Mouse (Mus musculus) thymus, adult 2 months (tissue): ENCODE results near the gene Cdc42ep4.

Experiments used
- CTCF ChIP-seq: fragments of 200-500 bp; IDR thresholded peaks from 2 replicates; pipeline ENCODE4 v1.5.1; 2012; ENCODE audit warnings: mild to moderate bottlenecking, control low read depth, low read length, moderate library complexity, borderline replicate concordance; ENCODE audit not compliant: control insufficient read depth, poor library complexity, insufficient read depth; ENCODE audit errors: extremely low read depth
- POLR2A ChIP-seq: fragments of 200-500 bp; IDR thresholded peaks from 2 replicates; pipeline ENCODE4 v1.6.1; 2012; ENCODE audit warnings: mild to moderate bottlenecking, low read length, control low read depth, moderate library complexity; ENCODE audit not compliant: control insufficient read depth, poor library complexity, insufficient read depth; ENCODE audit errors: extremely low read depth

DNA sequence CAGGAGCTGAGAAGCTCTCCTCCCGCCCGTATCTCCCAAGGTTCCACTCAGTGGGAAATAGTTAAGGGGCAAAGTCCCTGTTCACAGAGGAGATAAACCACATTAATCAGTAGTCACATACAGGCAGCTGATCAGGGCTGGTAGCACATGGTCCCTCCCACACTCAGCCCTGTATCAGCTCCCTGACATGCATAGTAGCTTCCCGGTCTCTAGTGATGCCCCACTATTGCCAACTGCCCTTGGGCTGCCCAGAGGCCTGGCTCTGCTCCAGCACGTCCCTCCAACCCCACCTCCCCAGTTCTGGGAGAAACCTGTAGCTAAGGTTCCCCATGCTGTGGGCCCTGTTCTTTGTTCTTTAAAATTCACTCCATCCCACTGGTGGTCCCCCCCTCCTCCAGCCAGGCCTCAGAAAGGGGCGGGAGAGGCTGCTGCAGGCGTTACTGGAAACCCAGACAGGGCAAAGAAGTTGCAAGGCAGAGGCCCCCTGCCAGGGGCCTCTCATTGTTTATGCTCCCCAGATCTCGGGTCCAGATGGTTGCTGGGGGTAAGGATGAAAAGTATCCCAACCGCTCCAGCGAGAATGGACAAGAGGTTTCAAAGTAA is 1.8 kb downstream of the Cdc42ep4 start:
- no peak for TF ChIP-seq CTCF
- no peak for TF ChIP-seq POLR2A
